Mouse (Mus musculus) 3T3-L1 (cell line): ENCODE data around the gene Rassf2.

ENCODE experiments used
- DNase-seq: peaks from one replicate; pipeline ENCODE4 v3.0.0-alpha.2; 2015; ENCODE audit warnings: low read depth, low spot score

The Rassf2 gene

GRCm38 (mm10) chr2:131954835-131955234 lies 75.2 kb downstream of the Rassf2 start:
- DNase-seq: no peak

GRCm38 (mm10) chr2:131953711-131954110 lies 76.3 kb downstream of the Rassf2 start:
- DNase-seq: no peak

- DNase-seq: no peak
These were observed 77.0 kb downstream of the Rassf2 start for GRCm38 (mm10) chr2:131952961-131953538.

- no peak for DNase-seq
These were observed 77.6 kb downstream of the Rassf2 start for GRCm38 (mm10) chr2:131952456-131952855.

GRCm38 (mm10) chr2:131950598-131951095 lies 79.4 kb downstream of the Rassf2 start, which contains the start of gene Prnd:
Gene Prnd, plus strand, starts transcription at chr2:131950861.
- DNase-seq: peak; percentile 25

GRCm38 (mm10) chr2:131949767-131950597 lies 80.1 kb downstream of the Rassf2 start:
- peak; percentile 78 for DNase-seq

GRCm38 (mm10) chr2:131948916-131949639 lies 81.0 kb downstream of the Rassf2 start:
- DNase-seq: no peak

- no peak for DNase-seq
These were observed 81.9 kb downstream of the Rassf2 start for GRCm38 (mm10) chr2:131948156-131948555.

GRCm38 (mm10) chr2:131946351-131946750 lies 83.7 kb downstream of the Rassf2 start:
- DNase-seq: no peak

- no peak for DNase-seq
These were observed 84.3 kb downstream of the Rassf2 start for GRCm38 (mm10) chr2:131945765-131946164.

- peak; percentile 46 for DNase-seq
These were observed 84.8 kb downstream of the Rassf2 start for GRCm38 (mm10) chr2:131945225-131945624.

- no peak for DNase-seq
These were observed 85.7 kb downstream of the Rassf2 start for GRCm38 (mm10) chr2:131944370-131944769.

GRCm38 (mm10) chr2:131941501-131941900 lies 88.6 kb downstream of the Rassf2 start:
- DNase-seq: no peak

GRCm38 (mm10) chr2:131940506-131940905 lies 89.6 kb downstream of the Rassf2 start:
- DNase-seq: no peak
